Mouse (Mus musculus) embryonic fibroblast, embryonic 13.5 days (primary cell): ENCODE data around the gene Rimbp3.

ENCODE experiments used
- CTCF ChIP-seq: IDR thresholded peaks from 2 replicates; pipeline ENCODE4 v1.5.1; 2011; ENCODE audit warnings: mild to moderate bottlenecking, control low read depth, low read length, moderate library complexity, borderline replicate concordance; ENCODE audit not compliant: insufficient read depth
- POLR2A ChIP-seq: IDR thresholded peaks from 2 replicates; pipeline ENCODE4 v1.6.1; 2011; ENCODE audit warnings: low read depth, mild to moderate bottlenecking, control low read depth, low read length, moderate library complexity

DNA sequence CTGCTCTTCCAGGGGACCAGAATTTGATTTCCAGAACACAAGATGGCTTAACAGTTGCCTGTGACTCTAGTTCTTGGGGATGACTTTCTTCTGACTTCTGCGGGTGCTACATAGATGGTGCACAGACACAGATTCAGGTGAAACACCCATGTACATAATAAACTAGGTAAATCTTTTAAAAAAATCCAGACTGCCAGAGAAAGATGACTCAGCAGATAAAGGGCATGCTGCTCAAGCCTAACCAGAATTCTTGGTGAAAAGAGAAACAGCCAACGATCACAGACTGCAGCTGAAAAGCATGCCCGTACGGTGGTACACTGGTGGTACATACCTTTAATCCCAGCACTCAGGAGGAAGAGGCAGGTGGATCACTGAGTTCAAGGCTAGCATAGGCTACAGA, 14.6 kb upstream of the Rimbp3 start:
- TF ChIP-seq CTCF: no peak
- TF ChIP-seq POLR2A: no peak
